Mouse (Mus musculus) adipocyte (in vitro differentiated cells): ENCODE data around the gene Sgip1.

Source experiments
- DNase-seq: peaks from one replicate; pipeline ENCODE4 v3.0.0-alpha.2; 2016; ENCODE audit warnings: low spot score

Sgip1 gene

GRCm38 (mm10) chr4:102775596-102776270 lies 34.6 kb downstream of the Sgip1 start:
- no peak for DNase-seq

DNA sequence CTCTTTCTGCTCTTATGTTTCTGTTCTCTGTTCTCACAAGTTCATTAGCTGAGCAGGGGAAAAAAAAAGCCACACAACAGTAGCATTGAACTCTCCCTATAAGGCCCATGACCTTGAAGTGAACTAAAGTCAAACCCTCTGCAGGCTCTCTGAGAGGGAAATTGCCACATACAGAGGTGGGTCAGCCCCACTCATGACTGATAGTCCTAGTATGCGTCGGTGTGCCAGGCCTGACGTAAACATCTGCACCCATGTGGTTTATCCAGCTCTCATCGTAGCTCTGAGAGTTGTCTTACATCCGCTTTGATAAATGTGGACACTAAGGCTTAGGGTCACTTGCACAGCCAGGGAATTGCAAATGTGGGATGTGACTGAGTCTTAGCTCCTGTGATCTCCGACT lies 38.8 kb downstream of the Sgip1 start:
- no peak for DNase-seq

DNA sequence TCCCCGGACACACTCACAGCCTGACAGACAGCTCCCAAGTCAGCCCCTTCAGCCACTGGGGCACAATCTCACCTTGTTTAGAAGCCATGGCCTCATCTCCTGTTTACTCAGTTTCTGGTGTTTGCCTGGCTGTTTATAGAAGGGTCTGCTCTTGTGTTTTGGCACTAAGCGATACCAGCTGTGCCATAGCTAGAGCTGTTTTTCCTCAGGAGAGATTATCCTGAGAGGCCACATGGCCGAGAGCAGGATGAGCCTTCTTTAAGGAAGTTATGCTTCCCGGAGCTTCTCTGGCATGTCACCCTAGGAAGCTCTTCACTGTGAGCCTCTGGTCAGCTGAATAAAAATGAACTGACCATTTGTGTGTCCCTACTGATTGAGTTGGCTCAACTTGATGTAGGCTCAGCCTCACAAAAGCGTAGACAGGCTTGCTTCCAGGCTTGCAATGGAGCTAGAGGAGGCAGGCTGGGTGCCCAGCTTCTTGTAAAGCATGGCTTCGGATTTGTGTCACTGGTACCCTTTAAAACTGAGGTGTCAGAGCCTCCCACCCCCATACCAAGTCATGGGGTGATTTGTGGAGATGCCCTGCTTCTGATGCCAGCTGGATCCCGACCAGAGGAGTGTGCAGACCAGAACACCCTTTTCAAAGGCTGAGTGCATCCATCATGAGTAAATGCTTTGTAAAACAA lies 42.1 kb downstream of the Sgip1 start:
- DNase-seq = no peak

DNA sequence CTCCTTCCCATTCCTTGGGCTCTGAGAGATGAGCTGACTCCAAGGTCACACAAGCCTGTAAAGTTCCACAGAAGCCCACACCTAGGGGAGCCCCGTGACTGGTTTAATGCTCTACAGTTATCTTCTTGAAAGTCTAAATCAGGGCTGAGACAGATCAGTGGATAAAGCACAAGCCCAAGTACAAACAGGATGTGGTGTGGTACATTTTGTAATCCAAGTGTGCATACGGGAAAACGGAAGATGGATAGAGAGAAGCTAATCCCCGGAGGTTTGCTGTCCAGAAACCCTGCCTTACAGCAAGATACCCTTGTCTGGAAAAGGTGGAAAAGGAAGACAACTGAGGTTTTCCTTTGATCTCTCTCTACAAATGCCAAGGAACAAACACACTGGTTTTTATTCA lies 44.1 kb downstream of the Sgip1 start:
- no peak for DNase-seq

DNA sequence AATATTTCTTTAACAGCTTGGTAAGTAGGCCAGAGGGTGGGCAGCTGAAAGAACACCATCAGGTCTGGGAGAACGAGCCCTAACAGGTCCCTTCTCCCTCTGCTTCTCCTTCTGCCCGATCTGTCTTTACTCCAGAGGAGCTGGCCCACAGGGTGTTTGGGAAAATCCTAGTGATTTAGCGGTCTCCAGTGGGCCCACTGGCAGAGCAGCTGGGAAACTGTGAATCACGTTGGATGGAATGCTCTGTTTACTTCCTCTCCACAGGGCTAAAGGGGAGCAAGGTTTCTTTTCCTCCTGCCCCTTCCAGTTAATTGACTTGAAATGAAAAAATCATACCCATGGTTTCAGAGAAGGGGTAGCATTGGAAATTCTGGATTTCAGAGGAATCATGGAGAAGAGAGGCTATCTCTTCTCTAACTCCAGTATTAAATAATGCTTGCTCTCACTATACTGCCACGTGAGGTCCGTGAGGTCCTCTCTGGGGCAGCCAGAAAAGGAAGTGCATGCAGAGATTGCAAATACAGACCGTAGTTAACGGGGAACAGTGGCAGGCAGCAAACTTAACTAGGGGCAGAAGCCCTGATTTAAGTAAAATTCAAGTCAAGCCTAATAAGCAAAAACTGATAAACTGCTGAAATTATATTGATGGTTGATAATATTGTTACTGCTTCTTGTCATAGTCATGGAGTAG lies 51.1 kb downstream of the Sgip1 start:
- DNase-seq = peak; percentile 2

DNA sequence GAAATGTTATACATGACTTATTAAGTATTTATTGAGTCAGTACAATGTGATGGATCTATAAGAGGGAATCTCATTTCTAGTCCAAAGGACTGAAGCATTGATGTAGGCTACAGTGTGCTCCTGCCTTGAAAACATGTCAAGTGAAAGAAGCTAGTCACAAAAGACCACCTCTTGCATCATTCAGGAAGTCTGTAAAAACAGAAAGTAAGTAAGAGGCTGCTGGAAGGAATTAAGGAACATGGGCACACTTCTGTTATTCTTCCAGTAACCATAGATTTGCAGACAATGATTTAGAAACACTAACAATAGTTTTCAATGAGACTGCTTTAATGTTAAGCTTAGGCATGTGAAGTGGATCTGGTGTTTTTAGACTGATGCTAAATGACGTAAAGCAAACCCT lies 60.4 kb downstream of the Sgip1 start:
- DNase-seq = no peak

DNA sequence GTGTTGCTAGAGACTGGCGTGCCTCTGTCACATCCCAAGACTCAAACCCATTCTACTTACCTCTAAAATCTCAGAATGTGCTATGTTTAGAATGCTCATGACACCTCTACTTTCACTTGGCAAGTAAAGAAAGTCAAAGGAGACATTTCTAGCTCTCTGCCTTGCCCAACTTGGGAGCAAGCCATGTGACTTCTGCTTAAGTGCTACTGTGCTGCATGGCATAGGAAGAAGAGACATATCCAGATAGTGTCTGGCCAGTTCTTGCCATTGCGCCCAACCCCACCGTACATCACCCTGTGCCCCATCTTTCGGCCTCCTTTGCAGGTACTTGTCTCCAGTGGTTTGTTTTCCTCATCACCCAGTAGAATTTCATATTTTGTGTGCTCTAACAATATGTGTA lies 60.8 kb downstream of the Sgip1 start:
- no peak for DNase-seq

- DNase-seq = no peak
Observed at GRCm38 (mm10) chr4:102804611-102805010, 63.5 kb downstream of the Sgip1 start.

DNA sequence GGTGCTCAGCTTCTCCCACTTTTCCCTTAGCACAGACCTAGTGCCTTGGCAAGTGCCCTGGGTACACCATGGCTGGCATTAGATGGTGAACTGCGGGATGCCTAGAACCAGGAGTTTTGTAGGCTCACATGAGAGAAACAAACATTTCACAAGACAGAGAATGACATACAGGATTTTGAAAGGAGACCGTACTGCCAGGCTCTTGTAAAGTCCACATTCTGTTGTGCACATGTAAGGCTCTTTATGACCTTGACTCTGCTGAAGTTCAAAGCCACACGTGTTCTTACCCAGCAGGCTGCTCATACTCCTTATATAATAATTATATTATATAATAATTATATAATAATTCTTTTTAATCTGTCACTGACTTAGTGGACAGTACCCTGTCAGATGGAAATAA lies 65.9 kb downstream of the Sgip1 start:
- DNase-seq = no peak

DNA sequence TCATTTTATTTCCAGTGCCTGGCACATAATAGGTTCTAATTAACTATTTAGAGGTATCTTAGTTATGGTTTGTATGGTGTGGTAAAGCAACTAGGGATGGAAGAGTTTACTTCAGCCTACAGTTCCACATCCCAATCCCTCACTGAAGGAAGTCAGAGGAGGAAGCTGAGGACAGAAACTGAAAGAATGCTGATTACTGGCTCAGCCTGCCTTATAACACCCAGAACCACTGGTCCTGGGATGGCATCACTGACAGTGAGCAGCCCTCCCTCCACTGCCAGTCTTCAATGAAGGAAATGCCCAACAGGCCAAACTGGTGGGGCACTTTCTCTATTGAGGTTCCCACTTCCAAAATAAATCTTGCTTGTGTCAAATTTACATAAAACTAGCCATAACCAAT lies 67.2 kb downstream of the Sgip1 start:
- DNase-seq = no peak

DNA sequence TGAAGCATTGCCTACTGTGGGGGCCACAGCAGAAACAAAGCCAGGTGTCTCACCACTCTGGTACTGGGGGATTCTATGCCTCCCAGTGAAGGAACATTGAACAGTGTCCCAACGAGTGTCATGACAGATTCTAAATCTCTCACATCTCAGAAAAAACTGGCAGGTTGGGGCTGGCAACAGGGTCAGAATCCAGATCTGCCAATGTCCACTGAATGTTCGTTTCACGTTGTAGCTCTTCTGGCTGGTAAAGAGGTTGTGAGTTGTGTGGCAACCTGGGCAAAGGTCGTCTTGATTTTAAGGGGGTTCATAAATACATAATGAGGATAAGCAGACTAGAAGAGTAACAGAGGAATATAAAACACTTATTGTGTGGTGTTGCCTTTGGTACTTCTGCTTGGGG lies 68.2 kb downstream of the Sgip1 start:
- no peak for DNase-seq

DNA sequence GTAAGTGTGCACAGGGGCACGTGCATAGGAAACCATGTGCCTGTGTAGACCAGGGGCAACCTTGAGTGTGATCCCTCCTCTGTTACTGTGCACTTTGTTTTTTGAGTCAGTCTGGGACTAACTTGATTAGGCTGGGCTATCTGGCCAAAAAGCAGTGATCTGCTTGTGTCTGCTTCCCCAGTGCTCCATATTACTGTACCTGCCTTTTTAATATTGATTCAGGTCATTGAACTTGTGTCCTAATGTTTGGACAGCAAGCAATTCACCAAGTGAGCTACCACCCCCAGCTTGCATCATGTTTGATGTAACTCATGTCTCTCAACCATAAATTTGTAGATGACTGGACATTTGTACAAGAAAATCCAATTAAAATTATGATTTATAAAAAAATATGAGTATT lies 69.2 kb downstream of the Sgip1 start:
- DNase-seq = no peak

DNA sequence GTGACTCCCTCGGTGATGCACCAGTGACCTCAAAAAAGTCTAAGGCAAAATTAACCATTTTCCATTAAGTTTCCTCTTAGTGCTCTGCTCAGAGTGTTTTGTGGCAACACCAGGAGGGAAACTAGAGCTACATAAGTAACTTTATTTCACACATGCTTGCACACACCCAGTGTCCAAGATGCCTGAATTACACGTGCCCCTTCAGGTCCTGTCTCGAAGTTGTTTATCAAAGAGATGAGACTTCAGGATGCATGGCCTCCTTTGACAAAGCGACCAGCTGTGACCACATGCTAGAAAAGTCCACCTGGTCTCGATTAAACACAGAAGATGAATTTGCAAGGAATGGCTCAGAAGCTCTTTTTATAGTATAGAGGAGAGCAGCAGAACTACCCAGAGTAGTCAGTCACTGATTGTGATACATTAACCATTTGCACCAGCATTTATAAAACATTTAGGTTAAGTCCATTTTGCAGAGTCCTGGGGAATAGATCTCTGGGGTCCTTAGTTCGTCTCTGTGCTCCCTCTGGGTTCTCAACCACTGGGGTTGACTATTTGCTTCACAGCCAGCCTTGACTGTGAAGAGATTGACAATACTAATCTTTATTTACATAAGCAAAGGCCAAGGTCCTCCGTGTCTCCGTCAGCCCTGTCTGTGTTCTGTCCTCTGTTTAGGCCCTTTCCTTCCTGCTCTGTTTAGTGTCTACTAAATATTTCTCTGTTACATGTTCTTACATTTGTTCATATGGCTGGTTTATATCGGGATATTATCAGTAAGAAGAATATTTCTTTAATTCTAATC lies 70.1 kb downstream of the Sgip1 start:
- no peak for DNase-seq

DNA sequence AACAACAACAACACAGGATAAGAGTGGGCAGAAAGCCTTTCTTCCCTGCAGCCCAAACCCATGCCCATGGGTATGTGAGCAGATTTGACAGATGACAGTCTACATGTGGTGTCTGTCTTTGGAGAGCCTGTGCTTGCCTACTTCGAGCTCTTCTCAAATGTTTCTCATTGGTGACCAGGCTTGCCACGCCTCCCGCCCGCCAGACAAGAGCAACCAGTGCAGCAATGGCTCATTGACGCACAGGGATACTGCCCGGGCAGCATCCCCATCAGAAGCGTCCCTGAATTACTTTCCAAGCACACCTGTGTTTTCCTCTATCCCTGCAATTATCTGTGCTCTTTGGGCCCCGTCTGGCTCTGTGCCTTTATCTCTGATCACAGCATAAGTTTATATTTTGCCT lies 72.2 kb downstream of the Sgip1 start:
- no peak for DNase-seq

- DNase-seq = no peak
Observed at GRCm38 (mm10) chr4:102821786-102822185, 80.7 kb downstream of the Sgip1 start.

DNA sequence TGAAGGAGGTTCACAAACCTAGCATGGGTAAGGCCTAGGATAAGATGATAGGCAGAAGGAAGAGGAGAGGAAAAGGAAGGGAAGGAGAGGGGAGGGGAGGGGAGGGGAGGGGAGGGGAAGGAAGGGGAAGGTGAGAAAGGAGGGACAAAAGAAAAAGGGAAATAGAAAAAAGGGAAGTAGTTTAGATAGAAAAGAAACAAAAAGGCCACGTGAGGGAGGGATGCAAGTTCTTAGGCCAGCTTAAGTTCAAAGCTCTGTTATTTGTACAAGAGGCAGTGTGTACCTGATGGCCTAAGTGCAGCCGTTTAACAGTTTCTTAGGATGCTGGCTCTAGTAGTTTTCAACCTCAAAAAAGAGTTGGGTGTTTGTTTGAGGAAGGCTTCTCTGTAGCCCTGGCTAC lies 83.4 kb downstream of the Sgip1 start:
- no peak for DNase-seq

DNA sequence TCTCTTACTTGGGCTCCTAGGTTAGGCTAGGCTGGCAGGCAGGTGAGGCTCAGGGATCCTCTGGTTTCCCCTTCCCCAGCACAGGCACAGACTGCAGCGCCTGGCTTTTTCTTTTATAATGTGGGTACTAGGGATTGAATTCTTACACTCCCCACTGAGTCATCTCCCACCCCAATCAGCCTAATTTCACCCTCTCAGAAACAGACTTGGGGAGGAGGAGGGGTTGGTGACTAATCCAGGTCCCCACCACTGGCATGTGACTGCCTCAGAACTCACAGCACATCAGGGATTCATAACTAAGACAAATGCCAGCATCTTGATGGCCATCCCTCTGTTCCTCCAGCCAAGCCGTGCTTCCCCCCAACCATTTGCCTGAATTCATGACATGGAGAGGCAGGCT lies 85.1 kb downstream of the Sgip1 start:
- DNase-seq = no peak

DNA sequence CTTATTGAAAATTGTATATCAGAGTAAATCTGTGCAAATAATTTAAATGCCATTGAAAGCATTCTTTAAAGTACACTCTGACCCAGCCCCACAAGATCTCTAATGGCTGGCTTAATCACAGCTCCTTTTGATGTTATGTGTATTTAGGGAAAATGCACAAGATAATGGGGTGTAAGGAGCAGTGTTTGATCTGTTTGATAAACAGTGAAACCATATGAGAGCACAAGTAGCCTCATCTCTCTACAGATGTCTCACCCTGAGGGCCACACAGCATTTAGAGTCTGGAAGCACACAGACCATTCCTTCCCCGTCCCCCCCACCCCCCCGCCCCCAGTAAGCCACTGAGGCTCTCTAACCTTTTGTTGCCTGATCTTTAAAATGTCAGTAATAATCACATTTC lies 87.4 kb downstream of the Sgip1 start:
- DNase-seq = no peak

DNA sequence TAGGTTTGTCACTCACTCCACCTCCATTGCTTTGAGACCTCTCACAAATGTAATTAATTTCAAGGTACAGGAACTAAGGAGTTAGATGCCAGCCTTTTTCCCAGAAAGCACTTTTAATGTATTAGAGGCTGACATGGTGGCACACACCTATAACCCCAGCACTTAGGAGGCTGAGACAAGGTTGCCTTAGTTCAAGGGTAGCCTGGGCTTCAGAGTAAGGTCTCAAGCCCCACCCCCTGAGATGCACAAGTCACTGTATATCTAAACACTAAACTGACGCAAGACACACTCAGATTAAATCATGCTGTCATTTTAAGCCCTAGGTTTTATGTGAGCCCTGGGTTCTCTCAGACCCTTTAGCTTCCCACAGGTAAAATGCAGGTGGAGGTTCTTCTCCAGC lies 92.1 kb downstream of the Sgip1 start:
- DNase-seq = no peak

DNA sequence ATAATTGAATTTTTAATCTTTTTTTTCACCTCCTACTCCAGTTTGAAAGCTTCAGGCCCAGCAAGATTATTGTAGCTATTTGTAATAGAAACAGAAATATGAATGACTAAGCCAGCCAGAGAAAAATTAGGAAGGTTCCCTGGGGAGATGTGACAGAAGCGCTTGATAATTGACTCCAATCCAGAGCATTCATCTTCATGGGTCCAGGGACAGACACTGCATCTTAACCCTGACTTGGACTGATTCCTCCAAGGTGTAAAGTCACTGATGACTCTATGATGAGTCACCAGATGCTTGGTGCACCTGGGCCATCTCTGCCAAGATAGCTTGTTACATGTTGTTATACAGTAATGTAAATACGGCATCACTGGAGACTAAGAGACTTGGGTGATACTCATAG lies 92.6 kb downstream of the Sgip1 start:
- DNase-seq = no peak

DNA sequence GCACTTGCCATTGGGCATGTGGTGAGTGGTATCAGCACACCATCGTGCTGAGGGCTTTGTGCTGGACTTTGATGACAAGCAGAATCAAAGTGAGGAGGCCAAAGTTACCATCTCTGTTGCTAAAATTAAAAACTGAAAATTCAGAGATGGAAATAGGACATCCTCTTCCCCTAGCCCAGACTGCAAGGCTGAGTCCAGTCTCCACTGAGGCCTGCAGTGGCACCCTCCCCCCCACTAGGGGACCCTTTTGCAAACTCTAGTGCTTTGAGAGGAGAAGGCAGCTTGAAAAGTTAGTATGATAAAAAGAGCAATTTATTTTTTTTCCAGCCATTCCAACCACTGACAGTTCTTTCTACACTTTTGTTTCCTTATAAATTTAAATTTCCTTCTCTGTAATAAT lies 93.6 kb downstream of the Sgip1 start:
- DNase-seq = no peak

DNA sequence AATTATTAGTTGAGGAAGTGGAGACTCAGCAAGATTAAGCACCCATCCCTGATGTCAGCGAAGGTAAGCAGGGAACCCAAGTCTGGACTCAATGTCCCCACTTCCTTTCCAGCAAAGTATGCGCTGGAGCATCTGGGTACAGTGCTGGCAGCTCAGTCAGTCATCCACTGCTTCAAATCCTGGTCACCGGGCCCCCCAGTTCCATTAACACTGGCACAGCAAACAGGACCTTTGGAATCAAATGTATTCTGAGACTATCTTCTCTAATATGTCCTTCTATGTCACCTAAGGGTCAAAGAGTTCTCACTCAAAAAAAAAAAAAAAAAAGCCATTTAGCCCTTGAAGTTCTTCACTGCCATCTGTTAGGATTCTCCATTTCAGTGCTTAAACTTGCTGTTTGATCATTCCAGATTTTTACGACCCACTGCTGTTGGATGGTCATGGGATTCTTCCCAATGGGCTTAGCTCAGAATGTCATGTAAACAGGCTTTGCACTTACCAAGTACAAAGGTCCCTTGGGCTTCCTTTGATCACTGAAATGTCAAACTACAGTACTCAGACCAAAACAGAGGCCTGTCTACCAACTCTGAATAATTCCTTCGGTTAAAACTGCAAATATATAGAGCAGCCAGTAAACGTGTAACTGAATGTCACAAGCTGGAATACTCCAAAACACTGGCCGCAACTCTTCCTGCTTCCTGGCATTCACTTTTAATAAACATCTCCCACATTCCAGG lies 99.1 kb downstream of the Sgip1 start:
- no peak for DNase-seq
